Mouse (Mus musculus): Measurements from ENCODE around the gene Plppr4. TPM values are rescaled to one million over a fixed set of nuclear protein-coding genes. Genes with fewer than 3 reads are reported as not detected.

The Plppr4 gene
- total and polyA plus RNA-seq, 3 experiments = not detected

DNA sequence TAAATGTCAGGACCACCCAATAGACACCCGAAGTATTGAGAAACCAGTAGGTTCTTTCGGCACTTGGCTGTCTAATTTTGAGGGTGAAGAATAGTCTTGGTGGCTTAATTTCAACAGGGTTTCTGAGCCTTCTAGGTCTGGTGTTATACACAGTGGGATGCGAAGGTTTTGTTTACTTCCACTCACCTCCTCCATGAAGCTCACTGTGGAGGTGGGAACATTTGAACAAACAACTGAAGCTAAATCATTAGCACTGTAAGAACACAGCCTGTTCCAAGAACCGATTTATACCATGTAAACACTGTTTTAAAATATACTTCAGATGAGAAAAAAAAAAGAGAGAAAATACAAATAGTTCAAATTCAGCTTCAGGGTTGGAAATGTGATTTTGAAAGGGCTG lies 47.3 kb downstream of the Plppr4 start:
- H3K9ac ChIP-seq (ENCODE audit: insufficient read depth, low read depth) = no peak overlapping the region
- in situ Hi-C loops (cut with MboI; ENCODE audit: low pct_ligation_motif_present, low pct_unique_long_range_greater_than_20kb, low sequenced_read_pairs) (no loop called here), dilution Hi-C loops (cut with MboI; ENCODE audit: extremely low pct_ligation_motif_present, extremely low pct_unique_long_range_greater_than_20kb, low sequenced_read_pairs) (no loop called here)
- no peak overlapping the region for H3K4me2 ChIP-seq (ENCODE audit: insufficient read depth, low read depth, poor library complexity, severe bottlenecking)
- no peak overlapping the region for H3K4me3 ChIP-seq (replicated peaks in 1 of 3; ENCODE audit: low read depth in 2 of 3, low read length in 2 of 3, poor library complexity in 1 of 3)
- no peak for DNase-seq (ENCODE audit: extremely low read depth)
- no peak for TF ChIP-seq SIN3A (IDR thresholded peaks at IDR 0.05; ENCODE audit: low read length)
- TF ChIP-seq SMC3 (IDR thresholded peaks at IDR 0.05; ENCODE audit: low read depth, low read length) = no peak
- no peak for TF ChIP-seq NRF1 (IDR thresholded peaks at IDR 0.05; ENCODE audit: low read depth, low read length)
- no peak for TF ChIP-seq POLR2A (IDR thresholded peaks at IDR 0.05; ENCODE audit: low read depth, low read length)
- TF ChIP-seq JUND (conservative IDR thresholded peaks at IDR 0.05; ENCODE audit: low read depth, low read length) = no peak
- no peak for TF ChIP-seq EP300 (IDR thresholded peaks at IDR 0.05; ENCODE audit: low read length)
- no peak for TF ChIP-seq BHLHE40 (IDR thresholded peaks at IDR 0.05; ENCODE audit: low read depth, low read length)
- TF ChIP-seq JUN (IDR thresholded peaks at IDR 0.05; ENCODE audit: insufficient read depth, low read depth, low read length) = no peak
- no peak for TF ChIP-seq ELF1 (IDR thresholded peaks at IDR 0.05; ENCODE audit: low read depth, low read length)
- TF ChIP-seq RCOR1 (conservative IDR thresholded peaks at IDR 0.05; ENCODE audit: low read depth, low read length) = no peak
- TF ChIP-seq RAD21 (IDR thresholded peaks at IDR 0.05; ENCODE audit: low read depth, low read length) = no peak
- no peak for TF ChIP-seq IRF4 (IDR thresholded peaks at IDR 0.05; ENCODE audit: low read depth, low read length)
- TF ChIP-seq ZNF384 (IDR thresholded peaks at IDR 0.05; ENCODE audit: low read depth, low read length) = no peak
- no peak for TF ChIP-seq MEF2A (IDR thresholded peaks at IDR 0.05; ENCODE audit: borderline replicate concordance, low read depth, low read length)
- no peak for TF ChIP-seq ZKSCAN1 (IDR thresholded peaks at IDR 0.05; ENCODE audit: borderline replicate concordance, low read depth, low read length)
- no peak for TF ChIP-seq ZC3H11A (IDR thresholded peaks at IDR 0.05; ENCODE audit: low read depth, low read length)
- TF ChIP-seq MXI1 (IDR thresholded peaks at IDR 0.05; ENCODE audit: low read depth, low read length) = no peak
- no peaks in the 10 kb centered on the region for H3K79me2 ChIP-seq (replicated peaks; ENCODE audit: control insufficient read depth, extremely low read depth, insufficient read depth, poor library complexity, severe bottlenecking)
- H3K27me3 ChIP-seq (replicated peaks) = no peaks in the 10 kb centered on the region
- H3K27ac ChIP-seq (ENCODE audit: insufficient read depth, low read depth) = no peak overlapping the region
- peaks cover 3 to 12% of the 10 kb centered on the region in 2 experiments; a peak in 3 of 4 replicates for H3K4me1 ChIP-seq (ENCODE audit: control insufficient read depth in 1 of 2, insufficient read depth in 2 of 2)
- H3K36me3 ChIP-seq (replicated peaks in 1 of 2; ENCODE audit: control insufficient read depth in 1 of 2, insufficient read depth in 1 of 2, low read length in 1 of 2) = no peaks in the 10 kb centered on the region
- no peaks in the 10 kb centered on the region for H3K9me3 ChIP-seq (replicated peaks; ENCODE audit: low read length)

DNA sequence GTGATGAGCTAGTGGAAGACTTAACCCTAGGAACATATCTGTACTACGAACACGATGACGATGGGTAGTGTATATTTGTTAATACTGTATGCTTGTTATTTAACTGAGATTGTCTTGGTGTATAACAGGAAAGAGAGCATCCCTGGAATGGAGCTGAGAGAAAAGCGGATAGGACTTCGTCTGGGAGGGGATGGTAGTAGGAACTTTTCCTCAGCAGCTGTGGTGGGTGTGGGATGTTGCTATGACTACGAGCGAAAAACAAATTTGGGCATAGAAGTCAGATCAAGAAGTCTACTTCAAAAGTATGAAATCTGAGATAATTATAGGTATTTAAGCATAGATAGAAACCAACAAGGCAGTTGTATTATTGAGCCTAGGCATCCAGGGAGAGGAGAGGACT lies 48.6 kb downstream of the Plppr4 start:
- dilution Hi-C loops (cut with MboI; ENCODE audit: extremely low pct_ligation_motif_present, extremely low pct_unique_long_range_greater_than_20kb, low sequenced_read_pairs) = no loop called here
- no peak for DNase-seq (ENCODE audit: extremely low read depth)
- TF ChIP-seq IRF4 (IDR thresholded peaks at IDR 0.05; ENCODE audit: low read depth, low read length) (no peak), E2F4 (IDR thresholded peaks at IDR 0.05; ENCODE audit: insufficient replicate concordance, low read depth, low read length) (no peak), POLR2A (IDR thresholded peaks at IDR 0.05; ENCODE audit: low read depth, low read length) (no peak), ZMIZ1 (IDR thresholded peaks at IDR 0.05; ENCODE audit: low read depth, low read length) (no peak), CHD2 (IDR thresholded peaks at IDR 0.05; ENCODE audit: low read length) (no peak)
- Histone ChIP-seq H3K4me1 (ENCODE audit: control insufficient read depth in 1 of 2, insufficient read depth in 2 of 2) (peaks cover 3 to 14% of the 10 kb centered on the region in 2 experiments; a peak in 3 of 4 replicates), H3K9ac (ENCODE audit: insufficient read depth, low read depth) (no peak overlapping the region), H3K4me2 (ENCODE audit: insufficient read depth, low read depth, poor library complexity, severe bottlenecking) (no peak overlapping the region), H3K27me3 (replicated peaks) (no peaks in the 10 kb centered on the region), H3K4me3 (replicated peaks in 1 of 3; ENCODE audit: low read depth in 2 of 3, low read length in 2 of 3, poor library complexity in 1 of 3) (no peak overlapping the region), H3K9me3 (replicated peaks; ENCODE audit: low read length) (no peaks in the 10 kb centered on the region), H3K79me2 (replicated peaks; ENCODE audit: control insufficient read depth, extremely low read depth, insufficient read depth, poor library complexity, severe bottlenecking) (no peaks in the 10 kb centered on the region), H3K36me3 (replicated peaks in 1 of 2; ENCODE audit: control insufficient read depth in 1 of 2, insufficient read depth in 1 of 2, low read length in 1 of 2) (no peaks in the 10 kb centered on the region), H3K27ac (ENCODE audit: insufficient read depth, low read depth) (no peak overlapping the region)
- in situ Hi-C loops (cut with MboI; ENCODE audit: low pct_ligation_motif_present, low pct_unique_long_range_greater_than_20kb, low sequenced_read_pairs) = no loop called here
